Mouse (Mus musculus): ENCODE measurements around the gene Sars2.

The Sars2 gene

DNA sequence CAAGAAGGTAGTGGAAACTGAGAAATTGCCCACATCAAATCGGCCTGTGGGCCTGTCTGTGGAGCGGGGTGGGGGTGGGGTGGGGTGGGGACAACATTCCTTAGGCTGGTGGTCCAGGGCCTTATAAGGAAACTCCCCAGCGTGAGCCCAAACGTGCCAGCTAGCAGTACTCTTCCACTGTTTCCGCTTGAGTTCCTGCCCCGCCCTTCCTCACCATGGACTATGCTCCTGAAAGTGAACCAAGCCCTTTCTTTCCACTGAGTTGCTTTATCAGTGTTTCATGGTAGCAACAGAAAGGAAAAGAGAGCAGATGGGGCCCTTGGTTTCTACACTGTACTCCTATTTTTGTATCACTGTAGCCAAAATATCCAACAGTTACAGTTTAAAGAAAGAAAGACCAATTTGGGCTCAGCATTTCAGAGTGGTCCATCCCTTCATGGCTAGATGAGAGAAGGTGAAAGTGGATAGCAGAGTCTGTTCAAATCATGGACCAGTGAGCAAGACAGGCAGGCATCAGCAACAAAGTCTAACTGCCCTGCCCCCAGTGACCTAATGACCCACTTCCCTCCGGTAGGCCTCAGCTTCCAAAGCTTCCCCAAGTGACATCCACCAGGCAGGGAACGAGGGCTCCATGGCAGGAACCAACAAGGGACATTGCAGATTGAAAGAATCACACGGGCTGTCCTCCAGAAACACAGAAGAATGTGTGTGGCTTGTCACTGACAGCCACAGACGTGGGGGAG is 61.2 kb downstream of the Sars2 start:
- peak in 1 of 2 experiments; percentile 47 for DNase-seq (ENCODE audit: inconsistent age in 2 of 2, low spot score in 1 of 2)

All from adrenal gland, adult (tissue).